Mouse (Mus musculus) G1E (cell line): ENCODE measurements around the gene Plce1. TPM values are rescaled to one million over a fixed set of nuclear protein-coding genes. Genes with fewer than 3 reads are reported as not detected.
"Not testable (repeated sequence)": the region's sequence is repeated elsewhere in the genome, so short reads cannot be mapped to it uniquely, and the experiment has no call there.

Source experiments
- ATAC-seq: 2 replicates; pipeline ENCODE4 v1.8.0; 2016; ENCODE audit warnings: mild to moderate bottlenecking; ENCODE audit not compliant: insufficient number of reproducible peaks, poor library complexity, low FRiP score, severe bottlenecking; ENCODE audit errors: extremely low read depth
- DNase-seq: peaks from one replicate; pipeline ENCODE4 v3.0.0; 2012; ENCODE audit warnings: low spot score
- H3K27me3 ChIP-seq: 2 replicates; pipeline ENCODE4 v1.6.1; 2012; ENCODE audit warnings: mild to moderate bottlenecking, low read length, inconsistent platforms; ENCODE audit not compliant: insufficient read depth
- H3K36me3 ChIP-seq: replicated peaks from 2 replicates; pipeline ENCODE3; 2012; ENCODE audit warnings: mild to moderate bottlenecking, inconsistent platforms
- H3K4me1 ChIP-seq: 2 replicates; pipeline ENCODE4 v1.6.1; 2012; ENCODE audit warnings: low read depth, low read length, inconsistent platforms, mixed read lengths; ENCODE audit not compliant: insufficient read depth
- H3K4me3 ChIP-seq: 2 replicates; pipeline ENCODE4 v1.5.1; 2012; ENCODE audit warnings: low read depth, mild to moderate bottlenecking, inconsistent platforms, low read length, moderate library complexity, mixed read lengths
- H3K9me3 ChIP-seq: replicated peaks from 2 replicates; pipeline ENCODE4 v1.6.1; 2012; ENCODE audit warnings: inconsistent platforms
- CTCF ChIP-seq: IDR thresholded peaks from 2 replicates; pipeline ENCODE4 v1.5.1; 2012; ENCODE audit warnings: low read depth, low read length, inconsistent platforms, mixed read lengths
- GATA1 ChIP-seq: IDR thresholded peaks from 2 replicates; pipeline ENCODE4 v1.6.1; 2012; ENCODE audit warnings: borderline replicate concordance, low read length, inconsistent platforms, mixed read lengths
- GATA2 ChIP-seq: IDR thresholded peaks from 2 replicates; pipeline ENCODE4 v1.6.1; 2012; ENCODE audit warnings: low read depth, low read length, inconsistent platforms, borderline replicate concordance
- POLR2AphosphoS5 ChIP-seq: IDR thresholded peaks from 2 replicates; pipeline ENCODE4 v1.6.1; 2012; ENCODE audit warnings: low read depth, low read length, inconsistent platforms; ENCODE audit not compliant: insufficient replicate concordance
- TAL1 ChIP-seq: conservative IDR thresholded peaks from 2 replicates; pipeline ENCODE4 v1.6.1; 2012; ENCODE audit warnings: low read depth, low read length, inconsistent platforms, mixed read lengths
- polyA plus RNA-seq: library from polyadenylated mRNA; stranded (reverse); fragments of >175 nt; gene quantifications from 2 replicates; pipeline ENCODE4 v1.2.3, GENCODE M21; 2012
- total RNA-seq, 2 experiments: library from RNA; stranded (forward) in 1 of 2; stranded (reverse) in 1 of 2; fragments of 200-1000 nt in 1 of 2; fragments of >200 nt in 1 of 2; fragmentation: Nextera tagmentation in 1 of 2; gene quantifications; 2 replicates each; pipeline ENCODE4 v1.2.3; 2014 to 2017

Plce1 gene
- total and polyA plus RNA-seq, 3 experiments = 0.16 TPM; not detected in 2

DNA sequence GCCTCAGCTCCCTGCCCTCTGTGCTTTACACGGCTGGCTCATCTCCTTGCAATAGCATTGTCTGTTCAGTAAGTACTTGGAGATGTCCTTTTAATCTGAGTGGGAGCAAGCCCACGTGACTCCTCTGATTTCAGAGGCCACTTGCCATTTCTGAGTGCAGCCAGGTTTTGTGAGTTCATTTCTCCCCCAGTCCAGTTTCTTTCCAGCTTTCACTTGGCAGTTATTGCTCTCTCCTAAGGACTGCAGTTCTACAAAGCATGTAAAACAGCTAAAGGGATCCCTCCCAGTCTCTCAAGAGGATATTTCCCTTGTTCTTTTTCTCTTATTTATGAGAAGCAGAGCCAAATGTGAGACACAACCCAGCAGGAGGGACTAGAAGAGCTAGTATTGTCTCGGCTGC lies 58.4 kb downstream of the Plce1 start:
- H3K9me3 ChIP-seq = no peaks in the 10 kb centered on the region
- no peaks in the 10 kb centered on the region for H3K27me3 ChIP-seq
- no peaks in the 10 kb centered on the region for H3K36me3 ChIP-seq
- ATAC-seq = no peak
- no peaks in the 10 kb centered on the region for H3K4me1 ChIP-seq
- no peak overlapping the region for H3K4me3 ChIP-seq
- TF ChIP-seq POLR2AphosphoS5 (no peak), GATA1 (no peak), CTCF (no peak), GATA2 (no peak), TAL1 (no peak)
- DNase-seq = no peak

DNA sequence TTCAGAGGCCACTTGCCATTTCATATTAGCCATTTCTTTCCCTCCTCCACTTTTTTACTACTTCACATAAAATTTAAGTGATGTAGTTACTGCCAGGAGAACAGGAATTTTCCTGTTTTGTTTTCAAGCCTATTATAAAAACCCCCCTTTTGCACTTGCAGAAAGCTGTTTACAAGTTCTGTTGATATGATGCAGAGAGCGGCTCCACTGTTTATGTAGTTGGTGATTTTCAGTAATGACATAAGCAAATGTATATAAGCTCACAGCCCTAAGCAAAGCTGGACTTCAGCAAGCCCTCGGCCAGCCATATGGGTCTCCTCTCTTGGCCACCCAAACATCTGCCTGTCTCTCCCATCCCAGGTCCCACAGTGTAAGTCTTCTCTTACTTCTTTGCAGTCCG lies 59.6 kb downstream of the Plce1 start:
- Histone ChIP-seq H3K4me3 (no peak overlapping the region), H3K36me3 (no peaks in the 10 kb centered on the region), H3K27me3 (no peaks in the 10 kb centered on the region), H3K9me3 (no peaks in the 10 kb centered on the region), H3K4me1 (no peaks in the 10 kb centered on the region)
- TF ChIP-seq CTCF = no peak
- TF ChIP-seq GATA1 = no peak
- TF ChIP-seq TAL1 = no peak
- no peak for TF ChIP-seq GATA2
- TF ChIP-seq POLR2AphosphoS5 = no peak
- no peak for DNase-seq
- ATAC-seq = no peak

DNA sequence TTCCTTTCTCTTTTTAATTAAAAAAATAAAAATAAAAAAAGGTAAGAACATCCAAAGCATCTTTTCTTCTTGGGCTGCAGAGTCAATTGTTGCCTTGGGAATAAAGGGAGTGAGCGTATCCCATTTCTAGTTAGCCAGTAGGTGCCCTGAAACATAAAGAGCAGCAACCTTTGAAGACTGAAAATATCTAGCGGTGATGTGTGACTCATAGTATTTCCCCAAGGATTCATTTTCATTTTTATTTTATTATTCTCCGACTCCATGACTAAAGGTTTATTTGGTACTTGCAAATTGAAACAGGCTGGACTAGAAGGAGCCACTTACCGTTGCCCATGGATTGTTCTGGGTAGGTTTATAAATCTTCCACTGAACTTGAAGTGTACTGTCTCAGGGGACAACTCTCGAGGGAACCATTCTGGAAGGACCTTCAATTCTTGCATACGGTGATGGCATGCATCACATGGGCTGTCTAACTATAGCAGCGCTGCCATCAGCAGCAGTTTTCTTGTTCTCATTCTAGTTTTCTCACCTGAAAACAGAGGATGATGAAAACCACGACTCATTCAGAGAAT lies 68.7 kb downstream of the Plce1 start:
- DNase-seq = no peak
- H3K27me3 ChIP-seq = no peaks in the 10 kb centered on the region
- no peaks in the 10 kb centered on the region for H3K36me3 ChIP-seq
- H3K4me1 ChIP-seq = no peaks in the 10 kb centered on the region
- no peak overlapping the region for H3K4me3 ChIP-seq
- no peak for TF ChIP-seq CTCF
- TF ChIP-seq GATA2 = no peak
- TF ChIP-seq TAL1 = no peak
- no peak for TF ChIP-seq GATA1
- no peak for TF ChIP-seq POLR2AphosphoS5
- no peaks in the 10 kb centered on the region for H3K9me3 ChIP-seq
- ATAC-seq = no peak

DNA sequence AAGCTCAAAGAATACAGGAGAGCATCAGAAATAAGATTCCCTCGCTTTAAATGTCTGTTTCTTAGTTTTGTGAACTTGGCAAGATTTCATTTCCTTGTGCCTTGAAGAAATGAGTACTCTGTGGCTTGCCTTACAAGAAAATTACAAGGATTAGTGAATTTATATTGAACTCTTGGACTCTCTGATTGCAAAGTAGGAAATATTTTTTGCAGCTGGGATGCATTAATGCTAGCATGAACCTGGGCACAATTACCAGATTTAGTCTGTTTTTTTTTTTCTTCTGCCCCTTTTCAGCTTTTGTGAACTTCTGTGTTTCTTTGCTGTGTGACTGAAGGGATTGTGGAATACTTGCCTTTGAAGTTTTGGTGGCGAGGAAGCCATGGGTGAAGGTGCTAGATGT lies 72.6 kb downstream of the Plce1 start:
- DNase-seq (no peak), ATAC-seq (no peak)
- Histone ChIP-seq H3K36me3 (no peaks in the 10 kb centered on the region), H3K27me3 (no peaks in the 10 kb centered on the region), H3K4me1 (no peaks in the 10 kb centered on the region), H3K4me3 (no peak overlapping the region), H3K9me3 (no peaks in the 10 kb centered on the region)
- TF ChIP-seq CTCF (no peak), GATA1 (no peak), POLR2AphosphoS5 (no peak), GATA2 (no peak), TAL1 (no peak)

DNA sequence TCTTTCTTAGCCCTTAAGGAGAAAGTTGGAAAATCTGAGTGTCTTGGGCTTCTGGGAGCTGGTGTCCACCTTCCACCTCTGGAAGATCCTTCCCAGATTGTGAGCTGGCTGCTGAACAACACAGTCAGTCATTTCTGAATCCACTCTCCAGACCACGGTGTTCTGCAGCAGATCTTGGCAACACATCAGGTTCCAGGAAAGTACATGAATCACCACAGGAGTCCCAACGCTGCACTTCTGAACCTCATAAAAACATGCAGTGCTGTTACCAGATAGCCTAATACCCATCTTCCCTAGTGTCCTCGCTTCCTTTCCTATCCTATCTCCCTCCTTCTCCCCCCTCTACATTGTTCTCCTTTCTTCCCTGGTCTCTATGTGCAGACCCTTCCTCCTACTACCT lies 74.5 kb downstream of the Plce1 start:
- TF ChIP-seq GATA1 (no peak), GATA2 (no peak), CTCF (no peak), POLR2AphosphoS5 (no peak), TAL1 (no peak)
- DNase-seq (no peak), ATAC-seq (no peak)
- H3K27me3 ChIP-seq = no peaks in the 10 kb centered on the region
- no peaks in the 10 kb centered on the region for H3K36me3 ChIP-seq
- H3K9me3 ChIP-seq = no peaks in the 10 kb centered on the region
- H3K4me1 ChIP-seq = no peaks in the 10 kb centered on the region
- no peak overlapping the region for H3K4me3 ChIP-seq

GRCm38 (mm10) chr19:38558816-38559215 lies 77.9 kb downstream of the Plce1 start:
- H3K9me3 ChIP-seq = no peaks in the 10 kb centered on the region
- no peak for TF ChIP-seq GATA1
- no peak for TF ChIP-seq CTCF
- no peak for TF ChIP-seq TAL1
- no peak for TF ChIP-seq GATA2
- TF ChIP-seq POLR2AphosphoS5 = no peak
- no peak for DNase-seq

GRCm38 (mm10) chr19:38561887-38562286 lies 81.0 kb downstream of the Plce1 start:
- H3K4me1 ChIP-seq, ATAC-seq, DNase-seq, H3K9me3 ChIP-seq, H3K27me3 ChIP-seq, H3K4me3 ChIP-seq, H3K36me3 ChIP-seq: not testable (repeated sequence)

More at GRCm38 (mm10) chr19:38558816-38559215, 77.9 kb downstream of the Plce1 start:
- no peak for ATAC-seq
- no peaks in the 10 kb centered on the region for H3K4me1 ChIP-seq
- no peaks in the 10 kb centered on the region for H3K36me3 ChIP-seq
- H3K4me3 ChIP-seq = no peak overlapping the region
- no peaks in the 10 kb centered on the region for H3K27me3 ChIP-seq
